Mouse (Mus musculus): ENCODE measurements at regions not wholly inside any gene's neighbourhood (a gene's known extent, or its start where the extent isn't known, plus 50 kb on each side); places are given as distances from the start of the nearest gene placed in this dataset.

DNA sequence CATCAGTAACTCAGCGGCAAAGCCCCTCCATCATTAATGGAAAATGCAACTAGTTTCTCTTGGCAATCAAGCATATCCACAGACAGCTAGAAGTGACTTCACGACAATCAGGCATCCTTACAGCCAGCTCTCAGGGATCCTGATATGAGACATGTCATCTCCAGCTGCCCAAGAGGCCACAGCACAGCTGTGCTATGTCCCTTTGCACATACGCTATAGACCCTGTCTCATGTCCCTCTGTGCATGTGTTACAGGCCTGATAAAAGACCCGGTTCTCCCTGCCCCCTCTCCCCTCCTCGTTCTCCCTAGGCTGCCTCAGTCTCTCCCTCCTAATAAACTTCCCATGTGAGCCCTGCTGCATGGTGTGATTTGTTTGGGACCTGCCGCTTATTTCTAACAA, 561.5 kb downstream of the Mdfic start:
- TF ChIP-seq EP300 (IDR thresholded peaks at IDR 0.05), result no peak
- no peak for TF ChIP-seq CTCF (IDR thresholded peaks at IDR 0.05)

Measured in lung, postnatal 0 days (tissue).